Mouse (Mus musculus) liver, embryonic 11.5 days (tissue): Measurements from ENCODE around the gene Olfr701. TPM values are rescaled to one million over a fixed set of nuclear protein-coding genes. Genes with fewer than 3 reads are reported as not detected.

Experiments used
- polyA plus RNA-seq: library from polyadenylated mRNA; unstranded; fragments of >200 nt; fragmentation: Nextera tagmentation; extraction: Ambion mirVana; gene quantifications from 2 replicates; pipeline ENCODE4 v1.2.1, GENCODE M21; 2014

Olfr701 gene
- polyA plus RNA-seq, 1 experiment from 2014 or later: not detected

Other genes with a start within 250 kb of the Olfr701 start
- not detected in 2 replicates for gene Olfr693, start 133.5 kb upstream of the Olfr701 start, polyA plus RNA-seq
- gene Olfr694, start 122.3 kb upstream of the Olfr701 start, polyA plus RNA-seq: not detected in 2 replicates
- not detected in 2 replicates for gene Olfr695, start 97.7 kb upstream of the Olfr701 start, polyA plus RNA-seq
- not detected in 2 replicates for gene Olfr697, start 71.7 kb upstream of the Olfr701 start, polyA plus RNA-seq
- gene Olfr698, start 58.7 kb upstream of the Olfr701 start, polyA plus RNA-seq: not detected in 2 replicates
- not detected in 2 replicates for gene Olfr699, start 20.9 kb upstream of the Olfr701 start, polyA plus RNA-seq
- not detected in 2 replicates for gene Olfr700, start 5.3 kb upstream of the Olfr701 start, polyA plus RNA-seq
- gene Olfr702, start 19.8 kb downstream of the Olfr701 start, polyA plus RNA-seq: not detected in 2 replicates
- gene Olfr703, start 29.2 kb downstream of the Olfr701 start, polyA plus RNA-seq: not detected in 2 replicates
- not detected in 2 replicates for gene Olfr704, start 49.1 kb downstream of the Olfr701 start, polyA plus RNA-seq
- not detected in 2 replicates for gene Olfr705, start 62.8 kb downstream of the Olfr701 start, polyA plus RNA-seq
- gene Olfr706, start 74.0 kb downstream of the Olfr701 start, polyA plus RNA-seq: not detected in 2 replicates
- gene Olfr707, start 87.1 kb downstream of the Olfr701 start, polyA plus RNA-seq: not detected in 2 replicates
- gene Olfr1532-ps1, start 93.9 kb downstream of the Olfr701 start, polyA plus RNA-seq: not detected in 2 replicates
- gene Olfr709-ps1, start 118.1 kb downstream of the Olfr701 start, polyA plus RNA-seq: not detected in 2 replicates
- not detected in 2 replicates for gene Olfr710, start 134.2 kb downstream of the Olfr701 start, polyA plus RNA-seq
- not detected in 2 replicates for gene Olfr6, start 149.8 kb downstream of the Olfr701 start, polyA plus RNA-seq
- gene Olfr711, start 161.3 kb downstream of the Olfr701 start, polyA plus RNA-seq: not detected in 2 replicates
- gene Olfr2, start 191.9 kb downstream of the Olfr701 start, polyA plus RNA-seq: not detected in 2 replicates
- gene Olfr713, start 217.0 kb downstream of the Olfr701 start, polyA plus RNA-seq: not detected in 2 replicates